Mouse (Mus musculus) heart, postnatal 0 days (tissue): Measurements from ENCODE around the gene Usp47.

Experiments
- CTCF ChIP-seq: IDR thresholded peaks from 2 replicates; pipeline ENCODE4 v1.5.1; 2016; ENCODE audit warnings: antibody characterized with exemption, control low read depth, low read depth
- EP300 ChIP-seq: IDR thresholded peaks from 2 replicates; pipeline ENCODE4 v1.6.1; 2016; ENCODE audit warnings: antibody characterized with exemption, low read depth

- TF ChIP-seq EP300 (peak; percentile 92), CTCF (no peak)
These were observed 115.5 kb downstream of the Usp47 start for GRCm38 (mm10) chr7:112138509-112139405.
